Mouse (Mus musculus) cerebellum, adult 11-12 months (tissue): Measurements from ENCODE around the gene Hoxa9.

ENCODE experiments used
- DNase-seq: peaks from one replicate; pipeline ENCODE4 v3.0.0; 2022

The Hoxa9 gene

GRCm38 (mm10) chr6:52177061-52177735 is 53.7 kb downstream of the Hoxa9 start, which contains the start of gene 5730596B20Rik:
5730596B20Rik (plus strand) TSS chr6:52177498.
- no peak for DNase-seq

GRCm38 (mm10) chr6:52176391-52176790 is 54.5 kb downstream of the Hoxa9 start:
- DNase-seq = no peak

- no peak for DNase-seq
Measured at GRCm38 (mm10) chr6:52175864-52176263, 55.0 kb downstream of the Hoxa9 start.

DNA sequence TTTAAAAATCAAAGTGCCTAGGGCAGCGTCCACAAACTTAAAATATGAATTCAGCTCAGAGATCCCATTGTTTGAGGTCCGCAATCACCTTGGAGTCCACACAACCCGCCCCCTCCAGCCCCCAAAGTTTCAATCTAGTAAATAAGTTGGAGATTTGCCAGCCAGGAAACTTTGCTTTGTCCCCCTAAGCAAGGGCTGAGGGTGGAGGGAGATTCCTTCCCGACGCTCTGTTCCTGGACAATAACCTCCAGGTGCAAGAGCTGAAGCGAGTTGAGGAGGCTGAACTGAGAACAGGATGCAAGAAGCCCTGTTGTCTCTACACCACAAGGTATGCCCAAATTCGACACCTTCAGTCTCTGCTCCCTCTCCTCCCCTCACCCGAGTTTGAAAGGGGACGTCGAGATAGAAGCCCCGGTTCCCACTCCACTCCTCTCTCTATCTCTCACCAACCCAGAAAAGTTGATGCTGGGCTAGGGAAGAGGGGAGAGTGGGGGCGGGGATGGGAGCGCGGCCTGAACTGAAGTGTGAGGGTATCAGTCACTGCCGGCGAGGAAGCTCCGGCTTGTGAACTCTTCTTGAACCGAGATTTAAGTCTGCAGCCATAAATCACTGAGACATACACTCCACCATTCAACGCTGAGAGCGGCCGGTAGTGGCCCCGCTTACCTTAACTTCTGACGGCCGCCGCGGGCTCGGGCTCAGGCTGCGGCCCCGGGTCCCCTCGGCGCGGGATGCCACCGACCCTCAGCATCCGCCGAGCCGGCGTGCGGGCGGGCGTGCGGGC is 55.7 kb downstream of the Hoxa9 start:
- no peak for DNase-seq

DNA sequence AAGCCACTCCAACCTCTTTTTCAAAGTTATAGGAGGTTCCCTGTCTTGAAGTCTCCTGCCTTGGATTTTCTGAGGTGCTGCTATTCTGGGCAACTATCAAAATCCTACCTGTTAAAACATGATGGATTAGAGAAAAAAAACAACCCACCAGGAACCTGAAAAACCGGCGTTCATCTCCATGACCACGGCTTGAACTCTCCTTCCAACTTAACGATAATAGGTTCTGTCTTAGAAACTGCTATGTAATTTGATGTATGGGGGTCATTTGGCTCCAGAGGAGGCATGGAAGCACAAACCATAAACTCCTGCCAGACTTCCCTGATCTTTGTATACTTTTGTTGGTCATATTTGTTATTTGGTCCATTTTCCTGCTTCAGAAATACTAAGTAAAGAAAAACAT is 57.2 kb downstream of the Hoxa9 start:
- DNase-seq = no peak
